Mouse (Mus musculus) lung, postnatal 0 days (tissue): ENCODE results near the gene Afg3l1.

Source experiments
- CTCF ChIP-seq: IDR thresholded peaks from 2 replicates; pipeline ENCODE4 v1.5.1; 2016; ENCODE audit warnings: antibody characterized with exemption, mild to moderate bottlenecking
- EP300 ChIP-seq: IDR thresholded peaks from 2 replicates; pipeline ENCODE4 v1.6.1; 2016; ENCODE audit warnings: antibody characterized with exemption, mild to moderate bottlenecking, control low read depth

- no peak for TF ChIP-seq CTCF
- no peak for TF ChIP-seq EP300
These were observed 37.8 kb downstream of the Afg3l1 start for GRCm38 (mm10) chr8:123515540-123515897.
